Mouse (Mus musculus): Measurements from ENCODE around the gene Polg. TPM values are rescaled to one million over a fixed set of nuclear protein-coding genes. Genes with fewer than 3 reads are reported as not detected.
A peak's percentile ranks its signal among the peaks of the same experiment; 100 is the strongest.

Gene Polg
- total RNA-seq, 2 experiments from 2014 or later: 35.2 to 38.4 TPM

GRCm38 (mm10) chr7:79471436-79471835 lies 5.3 kb upstream of the Polg start:
- intact Hi-C loops (cut with DNase I): no loop called here

GRCm38 (mm10) chr7:79470718-79471117 lies 4.6 kb upstream of the Polg start:
- no peak for DNase-seq
- H3K27ac ChIP-seq: no peak overlapping the region
- no peak overlapping the region for H3K4me3 ChIP-seq
- no peak for TF ChIP-seq CTCF (IDR thresholded peaks at IDR 0.05)
- intact Hi-C loops (cut with DNase I): no loop called here

More at GRCm38 (mm10) chr7:79471436-79471835, 5.3 kb upstream of the Polg start:
- TF ChIP-seq CTCF (IDR thresholded peaks at IDR 0.05): no peak
- H3K4me3 ChIP-seq: no peak overlapping the region
- no peak for DNase-seq
- H3K27ac ChIP-seq: no peak overlapping the region

GRCm38 (mm10) chr7:79469766-79470165 lies 3.6 kb upstream of the Polg start:
- Histone ChIP-seq H3K27ac (no peak overlapping the region), H3K4me3 (no peak overlapping the region)
- intact Hi-C loops (cut with DNase I): loop anchor here (10.0 kb wide), 1 partner anchor 325 kb away; the partner anchor contains the start of gene Mfge8
- no peak for DNase-seq
- TF ChIP-seq CTCF (IDR thresholded peaks at IDR 0.05): no peak

- intact Hi-C loops (cut with DNase I): loop anchor here (10.0 kb wide), 1 partner anchor 324 kb away; the partner anchor contains the start of gene Mfge8
- TF ChIP-seq CTCF (IDR thresholded peaks at IDR 0.05): no peak
- Histone ChIP-seq H3K27ac (no peak overlapping the region), H3K4me3 (no peak overlapping the region)
- DNase-seq: no peak
Observed at GRCm38 (mm10) chr7:79468994-79469393, 2.8 kb upstream of the Polg start.

- Histone ChIP-seq H3K27ac (no peak overlapping the region), H3K4me3 (peak overlapping the region; percentile 97)
- TF ChIP-seq CTCF (IDR thresholded peaks at IDR 0.05): no peak
- intact Hi-C loops (cut with DNase I): loop anchor here (10.0 kb wide), 1 partner anchor 323 kb away; the partner anchor contains the start of gene Mfge8
- DNase-seq: no peak
Observed at GRCm38 (mm10) chr7:79467951-79468350, 1.8 kb upstream of the Polg start.

- no peak for DNase-seq
- H3K4me3 ChIP-seq: peak overlapping the region; percentile 97
- intact Hi-C loops (cut with DNase I): loop anchor here (1.0 to 10.0 kb wide), 2 partner anchors 73 to 321 kb away; partner anchors contain the start of gene Mfge8
Observed at GRCm38 (mm10) chr7:79465461-79466044, 609 bp downstream of the Polg start.

GRCm38 (mm10) chr7:79464776-79465420 lies 1.3 kb downstream of the Polg start:
- H3K4me3 ChIP-seq: peak overlapping the region; percentile 97
- H3K27ac ChIP-seq: peak overlapping the region; percentile 92
- no peak for TF ChIP-seq CTCF (IDR thresholded peaks at IDR 0.05)
- DNase-seq: no peak
- intact Hi-C loops (cut with DNase I): loop anchor here (1.0 to 10.0 kb wide), 2 partner anchors 73 to 320 kb away; partner anchors contain the start of gene Mfge8

More at GRCm38 (mm10) chr7:79465461-79466044, 609 bp downstream of the Polg start:
- H3K27ac ChIP-seq: peak overlapping the region; percentile 92
- no peak for TF ChIP-seq CTCF (IDR thresholded peaks at IDR 0.05)

GRCm38 (mm10) chr7:79463376-79464077 lies 2.6 kb downstream of the Polg start:
- intact Hi-C loops (cut with DNase I): loop anchor here (10.0 kb wide), 1 partner anchor 319 kb away; the partner anchor contains the start of gene Mfge8
- no peak overlapping the region for H3K27ac ChIP-seq
- no peak for TF ChIP-seq CTCF (IDR thresholded peaks at IDR 0.05)
- no peak overlapping the region for H3K4me3 ChIP-seq
- no peak for DNase-seq

GRCm38 (mm10) chr7:79461721-79462120 lies 4.4 kb downstream of the Polg start:
- DNase-seq: no peak
- no peak overlapping the region for H3K4me3 ChIP-seq
- intact Hi-C loops (cut with DNase I): loop anchor here (10.0 kb wide), 1 partner anchor 317 kb away; the partner anchor contains the start of gene Mfge8

GRCm38 (mm10) chr7:79447486-79447885 lies 18.7 kb downstream of the Polg start:
- intact Hi-C loops (cut with DNase I): no loop called here
- no peak overlapping the region for H3K4me3 ChIP-seq
- DNase-seq: no peak
- no peak for TF ChIP-seq CTCF (IDR thresholded peaks at IDR 0.05)
- no peak overlapping the region for H3K27ac ChIP-seq

More at GRCm38 (mm10) chr7:79461721-79462120, 4.4 kb downstream of the Polg start:
- TF ChIP-seq CTCF (IDR thresholded peaks at IDR 0.05): no peak
- H3K27ac ChIP-seq: no peak overlapping the region

- Histone ChIP-seq H3K27ac (no peak overlapping the region), H3K4me3 (no peak overlapping the region)
- TF ChIP-seq CTCF (IDR thresholded peaks at IDR 0.05): no peak
- no peak for DNase-seq
- intact Hi-C loops (cut with DNase I): no loop called here
Observed at GRCm38 (mm10) chr7:79447048-79447447, 19.1 kb downstream of the Polg start.

- no peak overlapping the region for H3K4me3 ChIP-seq
- no peak for TF ChIP-seq CTCF (IDR thresholded peaks at IDR 0.05)
- DNase-seq: no peak
- H3K27ac ChIP-seq: no peak overlapping the region
- intact Hi-C loops (cut with DNase I): no loop called here
Observed at GRCm38 (mm10) chr7:79440035-79440434, 26.1 kb downstream of the Polg start.

- intact Hi-C loops (cut with DNase I): no loop called here
- DNase-seq: no peak
- no peak overlapping the region for H3K27ac ChIP-seq
- no peak for TF ChIP-seq CTCF (IDR thresholded peaks at IDR 0.05)
- H3K4me3 ChIP-seq: no peak overlapping the region
Observed at GRCm38 (mm10) chr7:79428243-79428642, 37.9 kb downstream of the Polg start.
